Mouse (Mus musculus): Measurements from ENCODE around the gene Ypel3.

Gene Ypel3

DNA sequence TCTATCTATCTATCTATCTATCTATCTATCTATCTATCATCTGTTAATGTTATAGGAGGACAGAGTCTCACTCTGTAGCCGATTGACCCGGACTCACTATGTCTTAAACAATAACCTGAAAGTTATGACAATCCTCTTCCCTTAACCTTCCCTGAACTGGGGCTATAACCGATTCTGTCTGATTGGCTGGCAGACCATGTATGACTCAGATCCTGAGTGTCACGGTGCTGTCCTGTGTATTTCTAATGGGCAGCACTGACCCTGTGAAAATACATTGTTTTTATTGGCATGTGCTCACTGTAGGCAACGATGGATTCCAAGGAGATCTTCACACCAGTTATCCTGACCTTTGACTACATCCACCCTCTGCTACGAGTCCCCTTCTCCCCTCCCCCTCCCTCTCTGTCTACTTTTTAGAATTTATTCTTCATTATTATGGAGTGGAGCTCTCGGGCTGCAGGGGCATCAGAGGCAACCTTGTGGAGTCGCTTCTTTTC lies 39.0 kb downstream of the Ypel3 start:
- DNase-seq (ENCODE audit: low read depth, low spot score): no peak

DNA sequence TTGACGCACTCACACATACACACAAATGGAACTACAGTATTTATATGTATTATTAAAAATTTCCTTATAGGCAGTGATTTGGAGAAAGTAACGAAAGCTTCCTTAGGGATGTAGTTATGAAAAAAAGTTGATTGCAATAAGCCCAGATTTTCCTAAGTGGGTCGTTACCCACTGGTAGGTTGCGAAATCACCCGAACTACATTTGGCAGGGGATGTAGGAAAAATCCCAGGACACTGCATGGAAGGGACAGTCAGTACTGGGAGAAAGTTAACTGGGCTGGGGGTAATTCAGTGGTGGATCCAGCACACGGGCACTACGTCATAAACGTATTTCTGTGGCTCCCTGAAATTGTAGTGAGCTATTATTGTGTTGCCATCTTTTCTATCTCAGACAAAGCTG lies 39.7 kb downstream of the Ypel3 start:
- no peak for DNase-seq (ENCODE audit: low read depth, low spot score)

DNA sequence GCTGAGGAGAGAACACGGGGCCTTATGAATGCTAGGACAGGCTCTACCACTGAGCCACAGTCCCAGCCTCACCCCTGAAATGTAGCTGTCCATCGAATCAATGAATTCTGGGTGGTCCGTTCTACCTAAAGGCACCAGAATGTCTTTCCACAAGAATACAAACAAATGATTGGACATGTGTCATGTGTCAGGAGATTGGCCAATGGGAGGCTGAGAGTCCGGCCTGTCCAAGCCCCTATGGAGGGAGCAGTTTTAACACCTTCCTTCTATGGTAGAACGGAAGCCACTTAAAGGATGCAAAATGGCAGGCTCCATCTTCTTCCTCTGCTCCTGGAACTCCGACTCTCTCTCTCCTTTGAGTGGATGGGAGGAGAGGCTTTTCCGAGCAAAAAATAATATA lies 40.8 kb downstream of the Ypel3 start:
- DNase-seq (ENCODE audit: low read depth, low spot score): no peak

DNA sequence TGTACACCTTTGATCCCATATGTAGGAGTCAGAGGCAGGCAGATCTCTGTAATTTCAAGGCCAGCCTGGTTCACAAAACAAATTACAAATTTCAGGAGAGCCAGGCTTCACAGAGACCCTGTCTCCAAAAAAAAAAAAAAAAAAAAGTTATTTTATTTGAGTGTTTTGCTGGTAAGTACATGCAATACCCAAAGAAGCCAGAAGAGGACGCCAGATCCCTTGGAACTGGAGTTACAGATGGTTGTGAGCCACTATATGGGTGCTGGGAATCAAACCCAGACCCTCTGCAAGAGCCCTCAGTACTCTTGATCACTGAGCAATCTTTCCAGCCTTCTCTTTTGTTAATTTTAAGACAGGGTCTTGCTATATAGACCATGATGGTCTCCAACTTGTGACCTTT lies 42.1 kb downstream of the Ypel3 start:
- no peak for DNase-seq (ENCODE audit: low read depth, low spot score)

DNA sequence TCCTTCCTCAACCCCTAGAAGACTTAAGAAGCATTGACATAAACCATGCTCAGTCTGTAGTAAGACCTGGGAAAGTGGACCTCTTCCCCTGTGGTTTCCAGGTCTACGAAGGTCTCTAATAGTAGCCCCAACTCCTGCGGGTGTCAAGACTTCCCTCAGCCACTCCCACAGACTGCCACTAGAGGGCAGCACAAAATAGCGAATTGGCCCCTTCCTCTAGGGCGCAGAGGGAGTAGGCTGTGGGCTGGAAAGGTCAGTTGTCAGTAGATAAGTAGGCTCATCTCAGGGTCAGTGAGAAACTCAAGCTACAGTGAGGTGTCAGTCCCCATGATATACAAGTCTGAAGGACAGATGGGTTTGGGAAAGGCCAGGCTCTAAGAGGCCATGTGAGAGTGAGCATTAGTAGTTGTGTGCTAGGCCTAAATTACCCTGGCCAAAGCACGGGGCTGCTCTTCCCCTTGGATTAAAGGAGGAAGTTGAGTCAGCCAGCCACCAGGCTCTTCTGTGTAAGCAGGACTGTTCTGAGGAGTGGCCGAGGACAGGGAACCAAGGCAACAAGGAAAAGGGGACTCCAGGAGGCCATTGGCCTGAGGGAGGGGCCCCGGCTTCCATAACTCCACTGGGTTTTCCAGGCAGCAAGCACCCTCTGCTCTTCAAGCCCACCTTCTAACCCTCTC lies 45.2 kb downstream of the Ypel3 start:
- peak; percentile 93 for DNase-seq (ENCODE audit: low read depth, low spot score)

DNA sequence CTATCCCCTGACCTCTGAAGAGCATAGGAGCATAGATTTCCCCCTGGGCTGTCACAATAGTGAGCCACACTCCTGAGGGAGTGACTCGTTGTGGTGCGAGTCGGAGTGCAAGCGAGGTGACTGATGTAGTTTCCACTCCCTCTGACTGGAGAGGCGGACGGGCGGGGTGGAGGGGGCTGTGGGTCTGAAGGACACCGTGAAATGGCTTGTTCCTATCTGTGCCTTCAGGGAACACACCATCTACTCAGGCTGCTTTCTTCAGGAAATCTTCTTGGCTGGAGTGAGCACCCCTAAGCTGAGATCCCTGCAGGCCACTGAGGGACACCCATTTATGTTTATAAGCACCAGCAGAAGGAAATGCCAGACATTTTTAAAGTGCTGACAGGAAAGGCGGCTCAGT lies 46.0 kb downstream of the Ypel3 start:
- DNase-seq (ENCODE audit: low read depth, low spot score): peak; percentile 61

DNA sequence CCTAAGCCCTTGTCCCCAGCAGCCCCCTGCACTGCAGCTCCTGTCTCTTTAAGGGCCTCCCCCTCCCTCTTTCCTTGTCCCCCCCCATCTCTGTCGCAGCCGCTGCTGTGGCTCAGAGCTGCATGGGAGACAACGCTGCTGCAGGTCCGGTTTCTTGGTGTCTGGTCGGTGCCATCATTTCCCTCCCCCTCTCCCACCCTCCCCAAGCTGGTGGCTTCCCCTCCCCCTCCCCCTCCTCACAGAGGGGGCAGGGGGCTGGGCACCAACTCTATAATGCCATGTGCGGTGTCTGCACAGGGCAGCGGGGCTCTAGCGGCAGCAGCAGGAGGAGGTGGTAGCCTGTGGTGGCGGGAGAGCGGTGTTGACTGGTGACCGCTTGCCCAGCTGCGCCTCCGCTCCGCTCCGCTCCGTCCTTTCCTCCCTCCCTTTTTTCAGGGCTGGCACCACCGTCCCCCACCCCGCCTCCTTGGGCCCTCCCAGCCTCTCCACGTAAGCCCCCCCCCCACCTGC lies 46.5 kb downstream of the Ypel3 start:
- peak; percentile 87 for DNase-seq (ENCODE audit: low read depth, low spot score)

DNA sequence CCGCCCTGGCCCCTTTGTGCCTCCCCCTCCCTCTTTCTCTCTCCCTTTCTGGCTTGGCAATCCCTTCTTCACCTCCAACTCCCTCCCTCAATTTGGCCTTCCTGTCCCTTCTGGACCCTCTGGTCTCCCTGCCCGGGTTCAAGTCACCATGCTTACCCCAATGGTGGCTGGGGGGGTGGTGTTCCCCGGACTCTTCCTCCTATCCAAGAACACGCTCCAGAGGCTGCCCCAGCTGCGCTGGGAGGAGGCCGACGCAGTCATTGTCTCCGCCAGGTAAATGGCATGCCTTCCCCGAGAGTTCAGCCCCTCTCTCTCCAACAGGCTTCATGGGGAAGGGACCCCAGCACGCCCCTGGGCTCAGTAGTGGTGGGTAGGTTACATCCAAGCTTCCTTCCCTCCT lies 47.2 kb downstream of the Ypel3 start:
- no peak for DNase-seq (ENCODE audit: low read depth, low spot score)

DNA sequence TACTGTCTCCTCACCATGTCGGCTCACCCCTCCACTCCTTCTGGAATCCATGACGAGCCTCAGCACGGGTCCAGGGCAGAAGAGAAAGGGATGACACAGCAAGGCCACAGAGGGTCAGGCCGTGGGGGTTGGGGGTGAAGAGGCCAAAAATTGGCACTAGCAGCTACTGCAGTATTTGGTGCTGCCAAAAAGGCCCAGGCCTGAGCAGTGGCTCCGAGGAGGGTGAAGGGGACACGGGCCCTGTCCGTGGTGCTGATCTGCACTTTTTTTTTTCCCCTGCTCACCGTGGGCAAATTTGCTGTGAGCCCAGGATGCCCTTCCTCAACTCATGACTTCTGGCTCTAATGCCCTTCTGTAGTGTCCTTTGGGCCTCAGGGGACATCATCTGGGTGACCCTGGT lies 48.6 kb downstream of the Ypel3 start:
- no peak for DNase-seq (ENCODE audit: low read depth, low spot score)

DNA sequence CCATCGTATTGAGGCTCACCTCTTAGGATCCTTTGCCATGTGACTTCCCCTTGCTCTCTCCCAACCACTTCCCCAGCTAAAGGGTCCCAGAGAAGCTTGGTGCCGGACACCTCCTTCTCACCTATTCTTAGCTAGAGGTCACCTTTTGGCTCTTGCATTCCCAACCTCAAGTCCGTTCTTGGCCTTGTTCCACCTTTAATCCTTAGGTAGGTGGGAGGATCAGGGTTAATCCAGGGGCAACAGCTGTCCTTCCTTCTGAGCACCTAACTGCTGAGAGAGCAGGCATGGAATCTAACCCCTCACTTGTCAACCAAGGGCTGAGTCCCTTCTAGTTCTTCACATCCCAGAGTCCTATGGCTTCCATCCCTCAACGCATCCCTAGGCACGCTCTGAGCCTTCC lies 49.2 kb downstream of the Ypel3 start:
- DNase-seq (ENCODE audit: low read depth, low spot score): no peak

Data from brain, adult 2 months (tissue).